Mouse (Mus musculus) cortical plate, adult 2 months (tissue): ENCODE data around the gene Cybrd1.

Source experiments
- CTCF ChIP-seq: fragments of 200-500 bp; IDR thresholded peaks from 2 replicates; pipeline ENCODE4 v1.5.1; 2011; ENCODE audit warnings: mild to moderate bottlenecking, control low read depth, low read length; ENCODE audit not compliant: insufficient read depth; ENCODE audit errors: extremely low read depth
- POLR2A ChIP-seq: fragments of 200-500 bp; IDR thresholded peaks from 2 replicates; pipeline ENCODE4 v1.6.1; 2011; ENCODE audit warnings: mild to moderate bottlenecking, low read length, control low read depth; ENCODE audit not compliant: insufficient read depth; ENCODE audit errors: extremely low read depth

DNA sequence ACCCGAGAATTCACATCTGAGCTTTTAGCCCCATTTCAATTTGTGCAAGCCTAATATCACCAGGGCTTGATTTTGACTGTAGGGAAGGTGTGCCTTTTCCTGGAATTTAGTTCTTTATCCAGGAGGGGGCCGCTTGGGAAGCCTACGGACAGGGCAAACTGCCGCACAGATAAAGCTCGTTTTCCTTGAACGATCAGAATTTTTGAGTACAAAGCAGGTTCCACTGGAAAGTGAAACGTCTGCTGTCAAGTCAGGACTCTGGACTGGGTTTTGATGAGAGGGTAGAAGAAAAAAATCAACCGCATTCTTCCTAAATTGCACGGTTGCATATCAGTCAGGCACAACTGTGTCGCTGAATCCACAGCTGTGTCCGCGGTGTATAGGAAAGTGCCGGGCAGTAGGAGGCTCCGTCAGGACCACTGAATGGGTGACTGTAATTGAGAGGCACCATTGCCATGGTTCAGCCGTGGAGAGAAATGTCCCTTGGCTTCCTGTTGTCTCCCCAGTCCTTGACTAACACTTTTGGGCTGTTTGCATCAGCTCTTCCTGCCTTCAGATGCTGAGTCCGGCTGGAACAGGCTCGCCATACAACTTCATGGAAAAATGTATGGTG, 74.6 kb downstream of the Cybrd1 start:
- TF ChIP-seq CTCF: no peak
- TF ChIP-seq POLR2A: no peak
